Mouse (Mus musculus): ENCODE results near the gene March1. TPM values are rescaled to one million over a fixed set of nuclear protein-coding genes. Genes with fewer than 3 reads are reported as not detected.
A peak's percentile ranks its signal among the peaks of the same experiment; 100 is the strongest.

The March1 gene
- polyA plus RNA-seq, 1 experiment from 2014 or later, result 0.45 TPM

DNA sequence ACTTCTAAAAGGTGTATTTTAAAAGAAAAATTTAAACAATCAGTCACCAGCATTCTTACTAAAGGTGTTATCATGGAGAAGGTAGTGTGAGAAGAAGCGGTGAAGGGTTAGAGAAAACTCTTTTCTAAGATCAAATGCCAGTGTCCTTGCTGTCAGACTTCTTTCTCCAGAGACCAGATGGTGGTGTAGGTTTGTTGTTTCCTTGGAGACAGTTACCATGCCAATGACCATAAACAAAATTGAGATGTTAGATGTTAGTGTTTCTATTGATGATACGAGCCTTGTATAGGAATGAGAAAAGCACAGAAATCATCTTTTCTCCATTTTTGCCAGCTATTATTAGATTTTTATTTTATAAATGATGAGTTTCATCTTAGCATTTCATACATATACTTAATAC lies 158.1 kb downstream of the March1 start:
- no peaks in the 10 kb centered on the region for H3K27me3 ChIP-seq
- 62% methylated on average over 2 of the region's 2 CpGs for WGBS (ENCODE audit: insufficient replicate concordance)

DNA sequence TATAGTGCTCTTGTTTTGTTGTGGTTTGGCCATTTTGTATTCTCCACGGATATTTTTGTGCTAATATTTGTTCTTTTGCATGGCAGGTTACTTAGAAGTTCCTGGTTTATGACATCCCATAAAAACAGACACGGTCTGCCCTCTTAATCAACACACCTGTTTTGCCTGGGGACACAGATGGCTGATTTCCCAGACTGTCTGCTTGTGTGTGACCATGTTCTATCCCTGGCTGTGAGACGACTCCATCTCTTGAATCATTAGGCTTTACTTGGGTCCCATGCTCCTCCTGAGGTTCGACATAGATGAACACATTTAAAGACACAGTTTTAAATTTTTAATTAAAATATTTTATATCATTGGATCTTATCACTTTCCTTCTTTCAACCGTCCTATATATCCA lies 163.5 kb downstream of the March1 start:
- Histone ChIP-seq H3K27me3 (no peaks in the 10 kb centered on the region), H3K4me2 (no peak overlapping the region), H3K9me3 (replicated peaks) (no peaks in the 10 kb centered on the region), H3K36me3 (no peaks in the 10 kb centered on the region), H3K4me1 (replicated peaks) (no peaks in the 10 kb centered on the region), H3K4me3 (replicated peaks) (no peak overlapping the region), H3K27ac (no peak overlapping the region), H3K9ac (no peak overlapping the region)
- WGBS (ENCODE audit: insufficient replicate concordance), result 44% methylated on average over 5 of the region's 5 CpGs
- ATAC-seq (ENCODE audit: low read depth) (no peak), DNase-seq (no peak)

More for the DNA sequence above, 158.1 kb downstream of the March1 start:
- Histone ChIP-seq H3K9ac (no peak overlapping the region), H3K4me2 (no peak overlapping the region), H3K27ac (no peak overlapping the region), H3K4me1 (replicated peaks) (no peaks in the 10 kb centered on the region), H3K9me3 (replicated peaks) (no peaks in the 10 kb centered on the region), H3K4me3 (replicated peaks) (no peak overlapping the region), H3K36me3 (no peaks in the 10 kb centered on the region)
- ATAC-seq (ENCODE audit: low read depth), result no peak
- DNase-seq, result no peak

DNA sequence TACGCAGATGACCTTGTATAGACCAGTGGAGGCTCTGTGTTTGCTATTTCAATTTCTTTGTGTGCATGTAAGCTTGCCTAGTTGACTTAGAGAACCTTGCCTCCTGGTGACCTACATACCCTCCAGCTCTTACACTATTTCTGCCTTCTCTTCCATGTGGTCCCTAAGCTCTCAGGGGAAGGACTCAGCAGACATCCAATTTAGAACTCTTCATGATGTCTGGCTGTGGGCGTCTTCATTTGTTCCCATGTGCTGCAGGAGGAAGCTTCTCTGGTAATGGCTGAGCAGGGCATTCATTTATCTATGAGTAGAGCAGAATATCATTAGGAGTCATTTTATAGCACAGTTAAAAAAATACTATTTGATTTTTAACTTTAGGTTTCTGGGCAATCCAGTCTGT lies 195.3 kb downstream of the March1 start:
- Histone ChIP-seq H3K4me3 (replicated peaks) (no peak overlapping the region), H3K9me3 (replicated peaks) (no peaks in the 10 kb centered on the region), H3K9ac (no peak overlapping the region), H3K27ac (no peak overlapping the region), H3K27me3 (no peaks in the 10 kb centered on the region), H3K4me2 (no peak overlapping the region), H3K4me1 (replicated peaks) (no peaks in the 10 kb centered on the region), H3K36me3 (no peaks in the 10 kb centered on the region)
- ATAC-seq (ENCODE audit: low read depth), result no peak
- 61% methylated on average over 2 of the region's 2 CpGs for WGBS (ENCODE audit: insufficient replicate concordance)
- no peak for DNase-seq

DNA sequence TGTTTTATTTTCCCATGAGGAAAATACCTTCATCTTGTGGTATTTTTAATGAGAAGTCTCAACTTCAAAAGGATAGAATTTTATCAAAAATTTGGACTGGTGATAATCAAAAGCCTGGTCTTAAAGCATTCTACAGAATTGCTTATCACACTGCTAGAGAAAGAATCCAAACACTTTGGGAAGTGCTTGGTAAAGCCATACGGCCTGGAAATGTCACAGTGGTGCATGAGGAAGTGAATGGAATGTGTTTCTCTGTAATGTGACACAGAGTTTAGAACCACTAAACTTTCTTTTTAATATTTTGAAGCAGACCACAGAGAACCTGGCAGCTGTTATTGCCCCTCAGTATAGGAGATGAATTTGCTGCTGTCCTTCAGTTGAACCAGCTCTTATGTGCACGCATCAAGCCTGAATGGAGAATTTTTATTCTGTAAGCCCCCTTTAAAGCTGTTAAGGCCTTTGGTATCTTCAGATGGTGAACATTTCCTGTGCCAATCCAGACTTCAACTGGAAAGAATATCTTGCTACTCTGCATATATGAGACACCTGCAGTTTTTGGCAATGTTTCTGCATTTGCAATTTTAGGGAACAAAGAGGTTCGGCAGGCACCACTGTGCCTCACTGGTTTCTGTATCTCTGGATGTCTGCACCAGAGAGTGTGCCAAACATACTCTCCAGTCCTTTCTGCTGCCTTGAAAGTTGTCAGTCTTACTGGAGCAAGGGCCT lies 304.8 kb downstream of the March1 start:
- Histone ChIP-seq H3K27ac (no peak overlapping the region), H3K27me3 (no peaks in the 10 kb centered on the region), H3K9ac (no peak overlapping the region), H3K36me3 (no peaks in the 10 kb centered on the region), H3K9me3 (replicated peaks) (no peaks in the 10 kb centered on the region), H3K4me1 (replicated peaks) (no peaks in the 10 kb centered on the region), H3K4me3 (replicated peaks) (no peak overlapping the region), H3K4me2 (no peak overlapping the region)
- DNase-seq, result no peak
- WGBS (ENCODE audit: insufficient replicate concordance), result 71% methylated on average over 3 of the region's 3 CpGs
- no peak for ATAC-seq (ENCODE audit: low read depth)

DNA sequence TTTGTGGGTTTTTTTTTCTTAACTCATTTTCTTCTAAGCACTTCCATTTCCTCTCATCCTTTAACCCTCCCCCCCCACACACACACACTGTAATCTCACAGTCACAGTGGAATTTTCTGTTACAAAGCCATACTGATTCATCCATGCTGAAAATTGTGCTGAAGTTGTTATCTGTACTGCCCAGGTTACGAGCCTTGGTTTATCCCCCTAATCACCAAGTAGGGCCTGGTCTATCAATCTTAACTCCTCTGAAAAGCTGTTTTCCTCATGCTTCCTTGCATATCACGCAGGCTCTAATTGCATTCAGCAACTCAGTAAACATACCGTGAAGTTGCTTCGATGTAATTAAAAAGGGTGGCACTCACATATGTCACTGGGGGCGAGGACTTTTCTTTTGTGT lies 339.2 kb downstream of the March1 start:
- DNase-seq, result peak; percentile 1
- ATAC-seq (ENCODE audit: low read depth), result peak; percentile 65
- 16% methylated on average over 5 of the region's 5 CpGs for WGBS (ENCODE audit: insufficient replicate concordance)
- H3K4me2 ChIP-seq, result no peak overlapping the region
- no peak overlapping the region for H3K9ac ChIP-seq
- no peaks in the 10 kb centered on the region for H3K36me3 ChIP-seq
- no peaks in the 10 kb centered on the region for H3K9me3 ChIP-seq (replicated peaks)
- no peak overlapping the region for H3K27ac ChIP-seq
- H3K27me3 ChIP-seq, result no peaks in the 10 kb centered on the region
- H3K4me3 ChIP-seq (replicated peaks), result no peak overlapping the region
- no peaks in the 10 kb centered on the region for H3K4me1 ChIP-seq (replicated peaks)

DNA sequence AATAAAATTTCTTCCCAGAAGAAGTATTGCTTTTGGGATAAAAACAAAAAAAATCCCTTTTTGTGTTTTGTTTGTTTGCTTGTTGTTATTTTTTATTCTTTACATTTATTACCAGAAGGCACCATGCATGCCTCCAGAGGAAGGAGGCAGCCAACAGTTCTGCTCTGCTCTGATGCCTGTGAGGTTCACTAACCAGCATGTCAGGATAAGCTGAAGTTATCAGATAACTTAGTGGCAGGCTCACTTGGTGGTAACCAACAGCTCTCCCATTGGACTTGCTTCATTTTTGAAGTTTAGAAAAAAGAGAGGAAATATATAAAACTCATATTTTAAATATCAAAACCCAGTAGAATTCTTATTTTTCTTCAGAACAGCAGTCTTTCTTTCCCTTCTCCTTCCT lies 339.8 kb downstream of the March1 start:
- ATAC-seq (ENCODE audit: low read depth) (no peak), DNase-seq (no peak)
- no peak overlapping the region for H3K4me3 ChIP-seq (replicated peaks)
- no peaks in the 10 kb centered on the region for H3K36me3 ChIP-seq
- H3K27ac ChIP-seq, result no peak overlapping the region
- H3K27me3 ChIP-seq, result no peaks in the 10 kb centered on the region
- no peak overlapping the region for H3K4me2 ChIP-seq
- no peak overlapping the region for H3K9ac ChIP-seq
- H3K9me3 ChIP-seq (replicated peaks), result no peaks in the 10 kb centered on the region
- H3K4me1 ChIP-seq (replicated peaks), result no peaks in the 10 kb centered on the region

DNA sequence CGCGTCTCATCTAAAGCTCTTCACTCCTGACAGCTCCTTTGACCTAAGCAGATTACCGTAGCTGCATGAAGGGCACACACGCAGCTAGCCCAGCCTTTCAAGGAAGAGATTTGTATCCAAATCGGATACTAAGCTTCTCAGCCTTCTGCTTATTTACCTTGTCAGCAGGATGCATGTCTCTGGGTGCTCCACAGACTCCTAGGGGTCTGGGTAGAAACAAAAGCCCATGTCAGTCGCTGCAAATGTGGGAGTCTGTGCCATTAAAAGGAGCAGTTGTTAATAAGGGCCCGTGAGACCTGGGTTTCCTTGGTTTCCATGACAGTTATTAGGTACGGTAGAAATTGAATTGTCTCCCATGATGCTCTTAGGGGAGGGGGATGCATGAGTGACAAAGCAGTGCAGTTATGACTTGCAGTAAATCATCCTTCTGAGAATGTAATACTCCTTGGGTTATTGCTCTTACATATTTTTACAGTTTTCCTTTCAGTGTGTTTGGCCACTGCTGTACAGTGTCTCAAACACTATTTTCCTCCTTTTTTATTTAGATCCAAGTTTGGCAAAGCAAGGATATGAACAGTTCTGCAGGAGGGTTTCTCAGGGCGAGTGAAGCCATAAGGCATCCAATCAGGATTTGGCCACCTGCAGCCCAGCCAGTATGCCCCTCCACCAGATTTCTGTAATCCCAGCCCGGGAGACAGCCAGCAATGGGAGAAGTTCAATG lies 349.0 kb downstream of the March1 start:
- 17% methylated on average over 10 of the region's 10 CpGs for WGBS (ENCODE audit: insufficient replicate concordance)

DNA sequence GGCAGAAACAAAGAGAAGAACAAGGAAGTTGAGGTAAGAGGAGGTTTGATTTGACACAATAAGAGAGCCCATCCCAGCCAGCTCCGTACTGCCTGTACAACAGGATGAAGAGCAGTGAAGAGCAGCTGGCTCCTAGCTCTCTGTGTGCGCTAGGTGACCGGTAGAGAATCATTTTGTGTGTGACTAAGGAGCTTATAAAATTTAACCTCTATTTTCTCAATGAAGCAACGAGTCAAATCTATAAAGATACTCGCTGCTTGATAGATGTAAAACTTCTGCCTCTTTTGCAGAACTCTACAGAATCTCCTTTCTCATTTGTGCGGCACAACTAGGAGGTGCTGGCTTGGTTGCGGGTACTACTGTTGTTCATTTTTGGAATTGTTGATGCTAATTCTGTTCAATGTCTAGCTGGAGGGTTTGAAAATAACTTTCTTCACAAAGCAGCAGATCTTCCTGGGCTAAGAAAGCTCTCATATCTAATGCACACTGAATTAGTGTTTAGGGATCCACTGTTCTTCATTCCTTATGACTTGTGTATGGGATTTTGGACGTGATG lies 349.6 kb downstream of the March1 start:
- ATAC-seq (ENCODE audit: low read depth), result no peak
- no peak overlapping the region for H3K27ac ChIP-seq
- DNase-seq, result no peak
- H3K36me3 ChIP-seq, result no peaks in the 10 kb centered on the region
- no peak overlapping the region for H3K9ac ChIP-seq
- H3K9me3 ChIP-seq (replicated peaks), result no peaks in the 10 kb centered on the region
- 58% methylated on average over 8 of the region's 8 CpGs for WGBS (ENCODE audit: insufficient replicate concordance)
- H3K4me1 ChIP-seq (replicated peaks), result no peaks in the 10 kb centered on the region
- H3K27me3 ChIP-seq, result no peaks in the 10 kb centered on the region
- H3K4me3 ChIP-seq (replicated peaks), result no peak overlapping the region
- H3K4me2 ChIP-seq, result no peak overlapping the region

More for the DNA sequence above, 349.0 kb downstream of the March1 start:
- no peak for DNase-seq
- Histone ChIP-seq H3K9me3 (replicated peaks) (no peaks in the 10 kb centered on the region), H3K36me3 (no peaks in the 10 kb centered on the region), H3K27me3 (no peaks in the 10 kb centered on the region), H3K4me1 (replicated peaks) (no peaks in the 10 kb centered on the region), H3K4me3 (replicated peaks) (no peak overlapping the region), H3K27ac (no peak overlapping the region), H3K9ac (no peak overlapping the region), H3K4me2 (no peak overlapping the region)
- ATAC-seq (ENCODE audit: low read depth), result no peak

DNA sequence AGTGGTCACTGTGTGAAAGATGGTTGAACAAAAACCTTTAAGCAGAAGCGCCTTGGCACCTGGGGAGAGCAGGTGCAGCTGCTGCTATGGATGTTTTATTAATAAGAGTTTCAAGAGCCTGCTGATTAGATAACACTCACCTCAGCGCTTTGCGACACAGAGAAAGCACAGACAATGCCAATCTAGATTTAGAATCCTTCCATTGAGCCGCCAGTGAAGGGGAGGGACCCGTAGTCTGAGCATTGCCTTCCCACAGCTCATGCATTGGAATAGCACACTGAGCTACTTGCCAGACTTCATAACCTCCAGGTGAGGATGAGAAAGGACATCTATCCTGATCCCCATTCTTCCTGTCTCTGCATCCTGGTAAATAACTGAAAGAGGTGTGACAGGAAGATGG lies 359.2 kb downstream of the March1 start:
- Histone ChIP-seq H3K36me3 (no peaks in the 10 kb centered on the region), H3K4me3 (replicated peaks) (no peak overlapping the region), H3K4me2 (no peak overlapping the region), H3K4me1 (replicated peaks) (no peaks in the 10 kb centered on the region), H3K9me3 (replicated peaks) (no peaks in the 10 kb centered on the region), H3K9ac (no peak overlapping the region), H3K27ac (no peak overlapping the region), H3K27me3 (no peaks in the 10 kb centered on the region)
- WGBS (ENCODE audit: insufficient replicate concordance), result 63% methylated on average over 5 of the region's 5 CpGs
- no peak for ATAC-seq (ENCODE audit: low read depth)
- no peak for DNase-seq

DNA sequence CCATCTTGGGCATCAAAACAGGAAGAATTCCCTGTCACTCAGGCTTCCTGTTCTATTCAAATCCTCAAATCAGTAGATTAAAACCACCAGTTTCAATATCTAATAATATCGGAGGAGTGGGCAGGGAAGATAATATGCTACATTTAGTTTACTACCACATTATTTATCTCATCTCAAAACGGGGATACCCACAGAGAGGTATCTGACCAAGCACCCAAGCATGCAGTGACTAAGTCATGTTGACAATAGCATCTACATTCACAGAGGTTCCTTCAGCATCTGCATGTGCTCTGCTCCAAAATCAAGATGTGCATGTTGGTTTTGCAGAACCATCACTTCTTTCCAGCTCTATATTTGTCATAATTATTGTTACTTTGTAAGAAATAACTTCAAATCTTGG lies 364.3 kb downstream of the March1 start:
- 54% methylated on average over 2 of the region's 2 CpGs for WGBS (ENCODE audit: insufficient replicate concordance)
- H3K27ac ChIP-seq, result no peak overlapping the region
- no peaks in the 10 kb centered on the region for H3K9me3 ChIP-seq (replicated peaks)
- H3K9ac ChIP-seq, result no peak overlapping the region
- ATAC-seq (ENCODE audit: low read depth) (no peak), DNase-seq (no peak)
- H3K4me3 ChIP-seq (replicated peaks), result no peak overlapping the region
- H3K4me1 ChIP-seq (replicated peaks), result no peaks in the 10 kb centered on the region
- H3K36me3 ChIP-seq, result no peaks in the 10 kb centered on the region
- H3K27me3 ChIP-seq, result no peaks in the 10 kb centered on the region
- no peak overlapping the region for H3K4me2 ChIP-seq

DNA sequence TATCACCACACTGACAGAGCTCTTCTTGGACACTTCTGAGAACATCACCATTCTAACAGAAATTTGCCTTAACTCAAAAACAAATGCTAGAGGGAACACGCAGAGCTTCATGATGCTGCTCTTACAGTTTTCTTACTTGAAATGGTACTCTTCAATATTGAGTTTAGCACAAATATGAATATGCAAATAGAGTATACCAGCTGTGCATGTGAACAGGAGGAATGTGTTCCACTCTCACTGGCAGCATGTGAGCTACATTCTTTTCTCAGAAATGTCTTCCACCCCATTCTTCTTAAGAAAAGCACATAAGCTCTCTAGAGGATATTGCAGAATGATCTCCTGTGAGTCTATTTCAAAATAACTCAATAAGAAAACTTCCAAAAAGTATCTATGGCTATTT lies 370.0 kb downstream of the March1 start:
- Histone ChIP-seq H3K9me3 (replicated peaks) (no peaks in the 10 kb centered on the region), H3K4me1 (replicated peaks) (no peaks in the 10 kb centered on the region), H3K27ac (no peak overlapping the region), H3K36me3 (no peaks in the 10 kb centered on the region), H3K4me2 (no peak overlapping the region), H3K9ac (no peak overlapping the region), H3K4me3 (replicated peaks) (no peak overlapping the region), H3K27me3 (no peaks in the 10 kb centered on the region)
- 76% methylated on average over 1 of the region's 1 CpGs for WGBS (ENCODE audit: insufficient replicate concordance)
- DNase-seq (no peak), ATAC-seq (ENCODE audit: low read depth) (no peak)

DNA sequence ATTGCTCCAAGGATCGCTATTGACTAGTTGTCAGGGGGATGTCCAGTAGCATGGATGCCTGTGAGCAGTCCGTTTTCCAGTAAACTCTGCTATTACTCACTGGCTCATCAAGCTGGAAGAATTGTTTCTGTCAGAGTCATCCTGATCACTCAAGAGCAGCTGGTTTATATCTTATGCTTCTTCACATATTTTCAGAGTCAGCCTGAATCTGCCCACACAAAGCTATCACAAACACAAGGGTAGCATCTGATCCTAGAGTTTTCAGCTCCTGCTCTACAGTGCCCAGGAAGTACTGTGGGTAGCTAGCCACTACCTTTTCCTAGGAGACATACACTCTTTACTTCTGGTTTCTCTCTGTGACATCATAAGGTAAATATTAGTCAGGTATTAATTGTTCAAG lies 405.1 kb downstream of the March1 start:
- ATAC-seq (ENCODE audit: low read depth), result no peak
- no peaks in the 10 kb centered on the region for H3K9me3 ChIP-seq (replicated peaks)
- 75% methylated on average over 2 of the region's 2 CpGs for WGBS (ENCODE audit: insufficient replicate concordance)

More for the DNA sequence above, 405.1 kb downstream of the March1 start:
- Histone ChIP-seq H3K27me3 (no peaks in the 10 kb centered on the region), H3K36me3 (no peaks in the 10 kb centered on the region), H3K4me3 (replicated peaks) (no peak overlapping the region), H3K4me2 (no peak overlapping the region), H3K4me1 (replicated peaks) (no peaks in the 10 kb centered on the region), H3K9ac (no peak overlapping the region), H3K27ac (no peak overlapping the region)
- DNase-seq, result no peak

Data from liver, embryonic 13.5 days (tissue).